Mouse (Mus musculus) left cerebral cortex, adult 18-20 months (tissue): Measurements from ENCODE around the gene Ctnnb1. TPM values are rescaled to one million over a fixed set of nuclear protein-coding genes. Genes with fewer than 3 reads are reported as not detected.
A peak's percentile ranks its signal among the peaks of the same experiment; 100 is the strongest.
"Not testable (repeated sequence)": the region's sequence is repeated elsewhere in the genome, so short reads cannot be mapped to it uniquely, and the experiment has no call there.

Experiments
- DNase-seq, 2 experiments: peaks; one replicate each; pipeline ENCODE4 v3.0.0; 2021 to 2022; ENCODE audit warnings: low spot score in 2 of 2, mixed read lengths in 1 of 2
- long read RNA-seq, 2 experiments: library from polyadenylated mRNA; stranded (forward); transcript quantifications; one replicate each; pipeline ENCODE4 v2.0.0; 2021
- total RNA-seq, 2 experiments: library from RNA; stranded (reverse); gene quantifications; 2 replicates each; pipeline ENCODE4 v1.2.3; 2021

The Ctnnb1 gene
- total RNA-seq, result 100 to 1,000 TPM; 475 to 494 TPM
- long read RNA-seq, experiment 1, transcript Ctnnb1-215 (1 exons, 1,292 nt), result minor isoform, 6 of 138 reads
- long read RNA-seq, experiment 1, transcript Ctnnb1-201 (15 exons, 3,623 nt), result major isoform, 83 of 138 reads
- long read RNA-seq, experiment 1, partial matches to known transcripts, result 31 of 138 reads
- long read RNA-seq, experiment 1, other reads (novel, unspliced or antisense), result 18 of 138 reads
- long read RNA-seq, experiment 2, transcript Ctnnb1-215 (1 exons, 1,292 nt), result minor isoform, 6 of 115 reads
- long read RNA-seq, experiment 2, transcript Ctnnb1-201 (15 exons, 3,623 nt), result major isoform, 60 of 115 reads
- long read RNA-seq, experiment 2, partial matches to known transcripts, result 31 of 115 reads
- long read RNA-seq, experiment 2, other reads (novel, unspliced or antisense), result 18 of 115 reads

- no peak for DNase-seq
Observed at GRCm38 (mm10) chr9:120929081-120929480, at the start of gene Ctnnb1. Ctnnb1 (plus strand) TSS chr9:120929216.

GRCm38 (mm10) chr9:120880286-120880685, 48.7 kb upstream of the Ctnnb1 start:
- no peak for DNase-seq

- no peak for DNase-seq
Observed at GRCm38 (mm10) chr9:120881121-120881520, 47.9 kb upstream of the Ctnnb1 start.

GRCm38 (mm10) chr9:120881839-120882238, 47.2 kb upstream of the Ctnnb1 start:
- DNase-seq, result no peak

- peak in 1 of 2 experiments; percentile 23 for DNase-seq
Observed at GRCm38 (mm10) chr9:120884726-120885125, 44.3 kb upstream of the Ctnnb1 start.

GRCm38 (mm10) chr9:120887631-120888030, 41.4 kb upstream of the Ctnnb1 start:
- DNase-seq, result no peak

GRCm38 (mm10) chr9:120893435-120893834, 35.6 kb upstream of the Ctnnb1 start:
- DNase-seq, result no peak

- DNase-seq, result no peak
Observed at GRCm38 (mm10) chr9:120893971-120894370, 35.0 kb upstream of the Ctnnb1 start.

GRCm38 (mm10) chr9:120894376-120894775, 34.6 kb upstream of the Ctnnb1 start:
- DNase-seq, result no peak

- DNase-seq, result no peak
Observed at GRCm38 (mm10) chr9:120896502-120896901, 32.5 kb upstream of the Ctnnb1 start.

- DNase-seq, result no peak
Observed at GRCm38 (mm10) chr9:120897269-120897668, 31.7 kb upstream of the Ctnnb1 start.

GRCm38 (mm10) chr9:120899833-120900232, 29.2 kb upstream of the Ctnnb1 start:
- DNase-seq, result no peak

- no peak for DNase-seq
Observed at GRCm38 (mm10) chr9:120900338-120901274, 28.4 kb upstream of the Ctnnb1 start.

- no peak for DNase-seq
Observed at GRCm38 (mm10) chr9:120902562-120902961, 26.5 kb upstream of the Ctnnb1 start.

GRCm38 (mm10) chr9:120908461-120908860, 20.6 kb upstream of the Ctnnb1 start:
- no peak for DNase-seq

- no peak for DNase-seq
Observed at GRCm38 (mm10) chr9:120913152-120913551, 15.9 kb upstream of the Ctnnb1 start.

- no peak for DNase-seq
Observed at GRCm38 (mm10) chr9:120914429-120914828, 14.6 kb upstream of the Ctnnb1 start.

GRCm38 (mm10) chr9:120914877-120915459, 14.0 kb upstream of the Ctnnb1 start:
- no peak for DNase-seq

GRCm38 (mm10) chr9:120917619-120918018, 11.4 kb upstream of the Ctnnb1 start:
- DNase-seq, result not testable (repeated sequence)

GRCm38 (mm10) chr9:120918211-120918610, 10.8 kb upstream of the Ctnnb1 start:
- DNase-seq, result no peak

- DNase-seq, result peak in 1 of 2 experiments; percentile 24
Observed at GRCm38 (mm10) chr9:120918642-120919041, 10.4 kb upstream of the Ctnnb1 start.
